Mouse (Mus musculus) testis, postnatal 10 days (tissue): Measurements from ENCODE around the gene Eya2.
"Not testable (repeated sequence)": the region's sequence is repeated elsewhere in the genome, so short reads cannot be mapped to it uniquely, and the experiment has no call there.

ENCODE experiments used
- DNase-seq: peaks from one replicate; pipeline ENCODE4 v3.0.0; 2021; ENCODE audit warnings: low spot score

Eya2 gene

GRCm38 (mm10) chr2:165782324-165782723, 187.5 kb downstream of the Eya2 start:
- DNase-seq = peak; percentile 91

GRCm38 (mm10) chr2:165785312-165786036, 190.6 kb downstream of the Eya2 start:
- no peak for DNase-seq

- DNase-seq = no peak
These were observed 191.6 kb downstream of the Eya2 start for GRCm38 (mm10) chr2:165786467-165786866.

- DNase-seq = peak; percentile 82
These were observed 193.2 kb downstream of the Eya2 start for GRCm38 (mm10) chr2:165788005-165788404.

- no peak for DNase-seq
These were observed 194.0 kb downstream of the Eya2 start for GRCm38 (mm10) chr2:165788796-165789195.

GRCm38 (mm10) chr2:165789667-165790066, 194.8 kb downstream of the Eya2 start:
- DNase-seq = no peak

- DNase-seq = no peak
These were observed 196.2 kb downstream of the Eya2 start for GRCm38 (mm10) chr2:165791026-165791425.

- DNase-seq = peak; percentile 81
These were observed 196.8 kb downstream of the Eya2 start for GRCm38 (mm10) chr2:165791657-165792056.

GRCm38 (mm10) chr2:165792431-165793282, 197.8 kb downstream of the Eya2 start:
- DNase-seq = no peak

- DNase-seq = no peak
These were observed 198.4 kb downstream of the Eya2 start for GRCm38 (mm10) chr2:165793283-165793638.

GRCm38 (mm10) chr2:165797876-165798275, 203.0 kb downstream of the Eya2 start:
- no peak for DNase-seq

- not testable (repeated sequence) for DNase-seq
These were observed 205.3 kb downstream of the Eya2 start for GRCm38 (mm10) chr2:165800174-165800573.

- DNase-seq = no peak
These were observed 213.5 kb downstream of the Eya2 start for GRCm38 (mm10) chr2:165808179-165808975.

GRCm38 (mm10) chr2:165809091-165809490, 214.3 kb downstream of the Eya2 start:
- DNase-seq = no peak

- no peak for DNase-seq
These were observed 215.2 kb downstream of the Eya2 start for GRCm38 (mm10) chr2:165809901-165810477.

- peak; percentile 77 for DNase-seq
These were observed 216.7 kb downstream of the Eya2 start for GRCm38 (mm10) chr2:165811536-165811935.

- no peak for DNase-seq
These were observed 218.1 kb downstream of the Eya2 start for GRCm38 (mm10) chr2:165812889-165813288.

GRCm38 (mm10) chr2:165815103-165815880, 220.5 kb downstream of the Eya2 start:
- no peak for DNase-seq

GRCm38 (mm10) chr2:165817437-165817836, 222.6 kb downstream of the Eya2 start:
- no peak for DNase-seq

- no peak for DNase-seq
These were observed 223.7 kb downstream of the Eya2 start for GRCm38 (mm10) chr2:165818570-165818969.
